Mouse (Mus musculus): ENCODE measurements around the gene Daam1.

The Daam1 gene

GRCm38 (mm10) chr12:71969941-71970629 is 139.2 kb downstream of the Daam1 start:
- DNase-seq (ENCODE audit: low read depth, low spot score), result peak; percentile 25

GRCm38 (mm10) chr12:71970791-71971654 is 140.1 kb downstream of the Daam1 start:
- no peak for DNase-seq (ENCODE audit: low read depth, low spot score)

GRCm38 (mm10) chr12:71972126-71972525 is 141.2 kb downstream of the Daam1 start:
- DNase-seq (ENCODE audit: low read depth, low spot score), result no peak

DNA sequence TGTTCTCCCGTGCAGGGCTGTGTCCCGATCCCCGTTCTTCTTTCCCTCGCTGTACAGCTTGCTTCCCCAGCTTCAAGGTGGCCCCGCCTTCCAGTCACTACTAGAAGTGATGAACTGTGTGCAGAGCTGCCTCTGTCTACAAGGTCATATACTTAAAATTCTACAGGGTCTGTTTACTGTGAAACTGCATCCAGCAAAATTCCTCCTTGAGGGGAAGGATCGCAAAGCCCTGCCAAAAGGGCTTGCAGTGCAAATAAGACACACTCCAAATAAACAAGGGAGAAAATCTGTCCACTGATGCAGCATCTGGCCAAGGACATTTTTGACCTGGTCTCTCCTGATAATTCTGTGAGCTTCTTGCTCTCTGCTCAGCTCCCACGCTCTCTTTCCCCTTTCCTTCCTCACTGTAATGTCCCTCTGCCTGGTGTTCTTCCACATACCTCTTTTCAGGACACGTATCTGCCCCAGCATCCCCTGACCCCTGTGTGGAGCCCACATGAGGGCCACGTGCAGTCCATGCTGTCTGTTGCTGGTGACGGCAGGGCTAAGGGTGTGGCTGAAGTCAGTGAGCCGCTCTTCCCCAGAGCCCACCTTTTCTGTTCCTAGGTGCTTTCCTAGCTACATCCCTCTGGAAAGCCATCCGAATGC is 141.9 kb downstream of the Daam1 start:
- DNase-seq (ENCODE audit: low read depth, low spot score), result no peak

DNA sequence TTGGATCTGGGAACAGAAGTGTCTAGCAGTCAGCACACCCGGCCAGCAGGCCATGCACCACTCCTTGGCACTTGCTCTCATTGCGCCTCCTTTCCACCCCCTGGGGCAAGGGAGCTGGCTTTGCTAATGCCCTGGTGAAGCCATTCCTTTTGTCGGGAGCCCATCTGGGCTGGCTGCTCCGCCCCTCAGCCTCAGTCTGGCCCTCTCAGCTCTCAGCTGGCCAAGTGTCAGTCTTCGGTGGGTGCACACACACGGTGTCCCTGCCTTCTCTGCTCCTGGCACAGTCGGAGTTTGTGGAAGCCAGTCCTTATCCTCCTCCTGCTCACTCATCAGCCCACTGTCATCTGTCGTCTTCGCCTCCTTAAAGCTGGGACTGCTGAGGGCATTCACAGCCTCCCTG is 142.7 kb downstream of the Daam1 start:
- no peak for DNase-seq (ENCODE audit: low read depth, low spot score)

GRCm38 (mm10) chr12:71975626-71976025 is 144.7 kb downstream of the Daam1 start:
- DNase-seq (ENCODE audit: low read depth, low spot score), result no peak

GRCm38 (mm10) chr12:71976361-71976960 is 145.6 kb downstream of the Daam1 start:
- DNase-seq (ENCODE audit: low read depth, low spot score), result no peak

DNA sequence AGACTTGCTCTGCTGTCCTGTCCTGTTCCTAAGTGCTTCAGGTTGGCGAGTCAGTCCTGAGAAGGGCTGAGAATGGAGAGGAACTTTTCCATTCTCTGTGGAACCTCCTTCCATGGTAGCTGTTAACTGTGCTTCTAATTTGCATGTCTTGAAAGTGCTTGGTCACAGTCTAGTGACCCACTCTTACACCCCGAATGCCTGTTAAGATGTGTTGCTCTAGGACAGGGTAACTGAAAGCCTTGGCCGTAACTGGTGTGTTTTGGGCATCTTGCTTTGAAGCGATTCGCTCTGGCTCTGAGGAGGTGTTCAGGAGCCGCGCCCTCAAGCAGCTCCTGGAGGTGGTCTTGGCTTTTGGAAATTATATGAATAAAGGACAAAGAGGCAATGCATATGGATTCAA is 146.5 kb downstream of the Daam1 start:
- no peak for DNase-seq (ENCODE audit: low read depth, low spot score)

- no peak for DNase-seq (ENCODE audit: low read depth, low spot score)
Observed at GRCm38 (mm10) chr12:71978513-71979352, 147.9 kb downstream of the Daam1 start.

- DNase-seq (ENCODE audit: low read depth, low spot score), result no peak
Observed at GRCm38 (mm10) chr12:71980166-71980565, 149.3 kb downstream of the Daam1 start.

- DNase-seq (ENCODE audit: low read depth, low spot score), result no peak
Observed at GRCm38 (mm10) chr12:71980746-71981145, 149.9 kb downstream of the Daam1 start.

DNA sequence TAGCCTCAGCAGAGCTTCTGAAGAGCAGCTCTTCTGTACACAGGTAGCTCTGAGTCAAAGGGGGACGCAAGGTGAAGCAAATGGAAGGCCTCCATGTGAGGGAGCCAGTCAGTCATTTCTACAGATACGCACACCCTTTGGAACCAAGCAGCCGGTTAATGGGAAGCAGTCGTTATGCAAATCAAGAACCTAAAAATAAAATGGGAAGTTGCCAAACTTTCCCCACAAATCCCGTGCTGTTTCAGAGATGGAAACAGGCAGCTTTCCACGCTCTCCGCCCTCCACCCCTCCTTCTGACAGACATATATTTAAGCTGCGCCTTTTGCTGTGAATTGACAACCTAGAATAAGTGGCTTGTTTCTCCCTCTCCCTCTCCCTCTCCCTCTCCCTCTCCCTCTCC is 150.4 kb downstream of the Daam1 start:
- no peak for DNase-seq (ENCODE audit: low read depth, low spot score)

DNA sequence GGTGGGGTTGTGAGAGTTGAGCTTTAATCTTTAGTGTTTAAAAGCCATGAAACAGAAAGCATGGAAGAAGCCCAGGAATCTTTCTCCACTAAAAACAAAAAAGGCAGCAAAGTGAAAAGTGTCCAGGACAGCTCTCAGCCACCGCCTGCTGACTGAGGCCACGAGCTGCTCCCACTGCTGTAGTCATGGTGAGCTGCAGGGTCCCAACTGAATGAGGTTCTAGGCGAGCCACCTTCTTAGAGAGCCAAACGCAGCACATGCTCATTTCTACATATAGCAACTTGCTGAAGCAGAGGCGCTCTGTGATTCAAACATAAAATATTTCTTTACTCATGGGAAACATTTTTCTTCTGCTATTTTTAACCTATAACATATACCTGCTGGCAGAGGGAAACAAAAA is 150.9 kb downstream of the Daam1 start:
- no peak for DNase-seq (ENCODE audit: low read depth, low spot score)

DNA sequence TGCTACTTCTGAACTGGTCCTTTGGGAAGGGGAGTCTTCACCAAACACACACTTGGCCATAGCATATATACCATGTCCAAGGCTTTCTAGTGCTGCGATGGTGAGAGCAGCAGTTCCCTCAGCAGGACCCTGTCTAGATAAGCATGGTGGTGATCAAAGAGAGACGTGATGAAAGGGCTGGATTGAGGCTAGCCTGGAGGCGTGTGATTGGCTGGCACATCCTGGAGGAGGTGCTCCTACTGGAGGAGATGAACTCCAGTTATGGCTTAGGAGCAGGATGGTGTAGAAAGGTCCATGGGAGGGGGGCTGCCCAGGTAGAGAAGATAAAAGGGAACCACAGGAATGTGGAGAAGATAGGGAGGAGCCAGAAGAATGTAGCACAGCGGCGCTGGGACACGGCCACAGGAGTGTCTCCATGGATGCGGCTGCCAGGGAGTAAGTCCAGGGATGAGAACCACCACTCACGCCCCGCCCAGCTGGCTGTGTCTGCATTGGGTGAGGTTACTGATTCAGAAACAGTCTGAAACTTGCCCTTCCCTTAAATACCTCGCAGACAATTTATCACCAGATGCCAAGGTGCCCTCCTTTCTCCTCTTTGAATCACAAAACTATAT is 152.3 kb downstream of the Daam1 start:
- DNase-seq (ENCODE audit: low read depth, low spot score), result peak; percentile 70

- no peak for DNase-seq (ENCODE audit: low read depth, low spot score)
Observed at GRCm38 (mm10) chr12:71987161-71987560, 156.3 kb downstream of the Daam1 start.

DNA sequence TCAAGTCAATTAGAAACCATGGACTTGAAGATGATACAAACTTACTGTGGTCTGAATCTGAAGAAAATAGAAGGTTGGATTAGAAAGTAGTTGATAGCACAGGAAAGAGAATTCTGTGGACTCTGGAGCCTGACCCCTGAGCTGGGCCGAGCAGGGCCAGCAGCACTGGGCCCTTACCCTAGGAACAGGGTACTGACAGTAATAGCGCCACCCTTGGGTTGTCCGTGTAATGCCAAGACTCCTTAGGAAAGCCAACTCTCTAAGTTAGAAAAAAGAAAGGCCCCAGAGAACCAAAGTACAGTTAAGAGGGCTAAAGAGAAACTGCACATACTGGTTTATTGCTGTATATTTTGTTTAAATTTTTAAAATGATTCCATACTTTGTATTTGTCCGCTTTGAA is 157.0 kb downstream of the Daam1 start:
- DNase-seq (ENCODE audit: low read depth, low spot score), result no peak

- peak; percentile 33 for DNase-seq (ENCODE audit: low read depth, low spot score)
Observed at GRCm38 (mm10) chr12:71989596-71989995, 158.7 kb downstream of the Daam1 start.

DNA sequence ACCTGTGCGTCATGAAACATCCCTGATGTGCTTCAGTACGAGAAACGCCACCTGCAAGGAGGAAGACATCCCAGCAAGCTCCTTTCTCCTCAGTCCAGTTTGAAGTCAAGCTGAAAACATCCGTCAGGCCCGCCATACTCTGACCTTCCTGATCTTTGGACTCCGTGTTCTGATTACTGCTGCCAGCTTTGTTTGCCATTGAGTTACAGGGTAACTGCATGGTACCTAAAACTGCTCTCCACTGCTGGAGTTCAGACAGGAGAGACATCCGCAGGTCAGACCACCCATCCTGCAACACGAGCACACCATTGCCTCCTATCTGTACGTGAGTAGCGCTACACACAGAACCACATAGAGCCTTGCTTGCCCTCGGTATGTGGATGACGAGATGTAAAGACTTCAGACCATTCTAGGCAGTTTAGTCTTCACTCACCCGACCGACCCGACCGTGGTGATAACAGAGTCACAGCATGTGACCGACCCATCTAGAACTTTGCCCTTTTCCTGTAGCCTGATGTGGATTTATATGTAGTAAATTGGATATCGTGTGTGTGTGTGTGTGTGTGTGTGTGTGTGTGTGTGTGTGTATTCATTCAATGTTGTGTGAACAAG is 161.8 kb downstream of the Daam1 start:
- no peak for DNase-seq (ENCODE audit: low read depth, low spot score)

DNA sequence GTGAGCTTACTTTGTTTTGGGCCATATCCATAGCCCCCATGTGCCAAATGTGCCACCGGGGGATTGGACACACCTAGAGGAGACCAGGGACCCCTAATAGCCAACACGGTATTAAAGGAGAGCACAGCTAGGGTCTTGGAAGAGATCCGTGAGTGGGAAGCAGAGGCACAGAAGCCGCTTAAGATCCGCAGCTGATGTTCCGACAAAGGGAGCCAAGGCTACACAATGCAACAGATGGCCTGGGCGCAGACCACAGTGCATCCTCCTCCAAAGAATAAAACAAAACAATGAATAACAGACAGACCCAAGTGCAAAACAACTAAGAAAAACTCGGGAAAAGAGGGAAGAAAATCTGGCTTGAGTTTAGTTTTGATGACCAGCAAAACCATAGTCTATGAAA is 165.0 kb downstream of the Daam1 start:
- DNase-seq (ENCODE audit: low read depth, low spot score), result no peak

GRCm38 (mm10) chr12:71996920-71997319 is 166.0 kb downstream of the Daam1 start:
- no peak for DNase-seq (ENCODE audit: low read depth, low spot score)
